Mouse (Mus musculus) cortical plate, adult 2 months (tissue): ENCODE results near the gene Pnpla2.

Experiments
- CTCF ChIP-seq: fragments of 200-500 bp; IDR thresholded peaks from 2 replicates; pipeline ENCODE4 v1.5.1; 2011; ENCODE audit warnings: mild to moderate bottlenecking, control low read depth, low read length; ENCODE audit not compliant: insufficient read depth; ENCODE audit errors: extremely low read depth
- POLR2A ChIP-seq: fragments of 200-500 bp; IDR thresholded peaks from 2 replicates; pipeline ENCODE4 v1.6.1; 2011; ENCODE audit warnings: mild to moderate bottlenecking, low read length, control low read depth; ENCODE audit not compliant: insufficient read depth; ENCODE audit errors: extremely low read depth

DNA sequence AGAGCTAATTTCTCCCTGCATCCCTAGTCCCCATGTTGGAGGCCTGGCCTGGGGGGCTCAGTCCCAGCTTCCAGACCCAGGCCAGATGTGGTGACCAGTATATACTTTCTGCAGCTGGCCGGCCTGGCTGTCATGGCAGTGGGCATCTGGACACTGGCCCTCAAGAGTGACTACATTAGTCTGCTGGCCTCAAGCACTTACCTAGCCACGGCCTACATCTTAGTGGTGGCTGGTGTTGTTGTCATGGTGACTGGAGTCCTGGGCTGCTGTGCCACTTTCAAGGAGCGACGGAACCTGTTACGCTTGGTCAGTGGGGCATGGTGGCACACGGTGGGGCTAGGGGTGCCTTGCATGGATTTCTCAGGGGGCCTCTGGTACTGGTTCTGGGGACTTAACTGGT lies 14.4 kb downstream of the Pnpla2 start:
- TF ChIP-seq CTCF (no peak), POLR2A (no peak)
